Mouse (Mus musculus): ENCODE results near the gene Plekha4. TPM values are rescaled to one million over a fixed set of nuclear protein-coding genes. Genes with fewer than 3 reads are reported as not detected.
"Not testable (repeated sequence)": the region's sequence is repeated elsewhere in the genome, so short reads cannot be mapped to it uniquely, and the experiment has no call there.

Plekha4 gene
- polyA plus RNA-seq, 1 experiment from 2014 or later, result 3.3 TPM

- H3K4me3 ChIP-seq, result peak within 1 kb of the TSS; percentile 82
- no peaks in the 10 kb centered on the region for H3K9me3 ChIP-seq
- H3K9ac ChIP-seq, result peak within 1 kb of the TSS; percentile 81
- WGBS, result under 1% methylated on average over 44 of the region's 44 CpGs
- H3K36me3 ChIP-seq, result peaks cover 11% of the 10 kb centered on the region; the same call in 1 of the 2 replicates
- ATAC-seq (ENCODE audit: borderline replicate concordance, extremely low read depth, low FRiP score, low TSS enrichment), result peak; percentile 90
- no peaks in the 10 kb centered on the region for H3K27me3 ChIP-seq
- H3K4me2 ChIP-seq, result peak within 1 kb of the TSS; percentile 98
- H3K4me1 ChIP-seq, result peaks cover 20% of the 10 kb centered on the region
- peak within 1 kb of the TSS; percentile 91 for H3K27ac ChIP-seq
These were observed 16.0 kb upstream of the Plekha4 start, which contains the start of gene Nucb1 for GRCm38 (mm10) chr7:45509912-45510787. Gene Nucb1 (minus strand): TSS chr7:45510406.

GRCm38 (mm10) chr7:45514411-45514810 is 11.7 kb upstream of the Plekha4 start:
- Histone ChIP-seq H3K4me1 (peaks cover 11% of the 10 kb centered on the region), H3K27me3 (no peaks in the 10 kb centered on the region), H3K9ac (no peak overlapping the region), H3K9me3 (no peaks in the 10 kb centered on the region), H3K4me2 (no peak overlapping the region), H3K36me3 (no peaks in the 10 kb centered on the region), H3K4me3 (no peak overlapping the region), H3K27ac (no peak overlapping the region)
- ATAC-seq (ENCODE audit: borderline replicate concordance, extremely low read depth, low FRiP score, low TSS enrichment), result no peak
- 72% methylated on average over 7 of the region's 7 CpGs for WGBS

- H3K4me3 ChIP-seq, result no peak overlapping the region
- 27% methylated on average over 16 of the region's 16 CpGs for WGBS
- peak; percentile 29; the same call in 1 of the 2 replicates for ATAC-seq (ENCODE audit: borderline replicate concordance, extremely low read depth, low FRiP score, low TSS enrichment)
- no peak overlapping the region for H3K9ac ChIP-seq
- H3K36me3 ChIP-seq, result no peaks in the 10 kb centered on the region
- no peaks in the 10 kb centered on the region for H3K27me3 ChIP-seq
- no peak overlapping the region for H3K27ac ChIP-seq
- H3K4me1 ChIP-seq, result peaks cover 9% of the 10 kb centered on the region; the same call in 1 of the 2 replicates
- peak overlapping the region; percentile 22; the same call in 1 of the 2 replicates for H3K4me2 ChIP-seq
- H3K9me3 ChIP-seq, result no peaks in the 10 kb centered on the region
These were observed 10.7 kb upstream of the Plekha4 start for GRCm38 (mm10) chr7:45515436-45515835.

- not testable (repeated sequence) for H3K36me3 ChIP-seq; H3K9ac ChIP-seq; ATAC-seq (ENCODE audit: borderline replicate concordance, extremely low read depth, low FRiP score, low TSS enrichment); H3K27ac ChIP-seq; H3K4me3 ChIP-seq; H3K9me3 ChIP-seq; H3K4me2 ChIP-seq; H3K27me3 ChIP-seq
- WGBS, result 60% methylated on average over 5 of the region's 5 CpGs
- H3K4me1 ChIP-seq, result peaks cover 14% of the 10 kb centered on the region; the same call in 1 of the 2 replicates
These were observed 9.3 kb upstream of the Plekha4 start for GRCm38 (mm10) chr7:45516846-45517245.

GRCm38 (mm10) chr7:45518618-45519017 is 7.5 kb upstream of the Plekha4 start:
- no peak overlapping the region for H3K4me3 ChIP-seq
- no peaks in the 10 kb centered on the region for H3K27me3 ChIP-seq
- peaks cover 29% of the 10 kb centered on the region for H3K4me1 ChIP-seq
- no peak overlapping the region for H3K9ac ChIP-seq
- WGBS, result 80% methylated on average over 16 of the region's 16 CpGs
- no peak overlapping the region for H3K27ac ChIP-seq
- no peak overlapping the region for H3K4me2 ChIP-seq
- no peaks in the 10 kb centered on the region for H3K9me3 ChIP-seq
- no peak for ATAC-seq (ENCODE audit: borderline replicate concordance, extremely low read depth, low FRiP score, low TSS enrichment)
- H3K36me3 ChIP-seq, result peaks cover 1% of the 10 kb centered on the region; the same call in 1 of the 2 replicates

- Histone ChIP-seq H3K4me2 (no peak overlapping the region), H3K4me3 (no peak overlapping the region), H3K27ac (no peak overlapping the region), H3K9ac (no peak overlapping the region), H3K36me3 (peaks cover 4% of the 10 kb centered on the region; the same call in 1 of the 2 replicates), H3K4me1 (peaks cover 35% of the 10 kb centered on the region), H3K27me3 (no peaks in the 10 kb centered on the region), H3K9me3 (no peaks in the 10 kb centered on the region)
- no peak for ATAC-seq (ENCODE audit: borderline replicate concordance, extremely low read depth, low FRiP score, low TSS enrichment)
- WGBS, result 70% methylated on average over 8 of the region's 8 CpGs
These were observed 6.6 kb upstream of the Plekha4 start for GRCm38 (mm10) chr7:45519345-45520120.

- no peak for ATAC-seq (ENCODE audit: borderline replicate concordance, extremely low read depth, low FRiP score, low TSS enrichment)
- Histone ChIP-seq H3K4me2 (no peak overlapping the region), H3K27ac (no peak overlapping the region), H3K4me1 (peaks cover 35% of the 10 kb centered on the region), H3K4me3 (no peak overlapping the region), H3K9me3 (no peaks in the 10 kb centered on the region), H3K27me3 (no peaks in the 10 kb centered on the region), H3K9ac (no peak overlapping the region), H3K36me3 (peaks cover 4% of the 10 kb centered on the region; the same call in 1 of the 2 replicates)
- WGBS, result 84% methylated on average over 7 of the region's 7 CpGs
These were observed 5.5 kb upstream of the Plekha4 start for GRCm38 (mm10) chr7:45520605-45521004.

GRCm38 (mm10) chr7:45521728-45522184 is 4.4 kb upstream of the Plekha4 start:
- peaks cover 4% of the 10 kb centered on the region; the same call in 1 of the 2 replicates for H3K36me3 ChIP-seq
- H3K4me3 ChIP-seq, result peak overlapping the region; percentile 61
- H3K9ac ChIP-seq, result peak overlapping the region; percentile 63
- peak overlapping the region; percentile 64 for H3K4me2 ChIP-seq
- WGBS, result under 1% methylated on average over 28 of the region's 28 CpGs
- peaks cover 36% of the 10 kb centered on the region for H3K4me1 ChIP-seq
- peak overlapping the region; percentile 93 for H3K27ac ChIP-seq
- peak; percentile 64 for ATAC-seq (ENCODE audit: borderline replicate concordance, extremely low read depth, low FRiP score, low TSS enrichment)
- no peaks in the 10 kb centered on the region for H3K27me3 ChIP-seq
- no peaks in the 10 kb centered on the region for H3K9me3 ChIP-seq

- 51% methylated on average over 16 of the region's 16 CpGs for WGBS
- Histone ChIP-seq H3K27ac (0 out of 2 replicates have a peak overlapping the region, but pooled peaks have one; percentile 93), H3K4me2 (peak overlapping the region; percentile 64), H3K4me1 (peaks cover 39% of the 10 kb centered on the region), H3K4me3 (peak overlapping the region; percentile 61), H3K9me3 (no peaks in the 10 kb centered on the region), H3K36me3 (peaks cover 4% of the 10 kb centered on the region; the same call in 1 of the 2 replicates), H3K27me3 (no peaks in the 10 kb centered on the region), H3K9ac (peak overlapping the region; percentile 63)
- no peak for ATAC-seq (ENCODE audit: borderline replicate concordance, extremely low read depth, low FRiP score, low TSS enrichment)
These were observed 3.9 kb upstream of the Plekha4 start for GRCm38 (mm10) chr7:45522194-45522752.

GRCm38 (mm10) chr7:45522957-45523676 is 3.0 kb upstream of the Plekha4 start:
- peaks cover 4% of the 10 kb centered on the region; the same call in 1 of the 2 replicates for H3K36me3 ChIP-seq
- 72% methylated on average over 18 of the region's 18 CpGs for WGBS
- 0 out of 2 replicates have a peak overlapping the region, but pooled peaks have one; percentile 8 for H3K4me3 ChIP-seq
- peaks cover 39% of the 10 kb centered on the region for H3K4me1 ChIP-seq
- H3K27me3 ChIP-seq, result no peaks in the 10 kb centered on the region
- H3K9me3 ChIP-seq, result no peaks in the 10 kb centered on the region
- H3K27ac ChIP-seq, result no peak overlapping the region
- ATAC-seq (ENCODE audit: borderline replicate concordance, extremely low read depth, low FRiP score, low TSS enrichment), result no peak
- H3K4me2 ChIP-seq, result 0 out of 2 replicates have a peak overlapping the region, but pooled peaks have one; percentile 9
- H3K9ac ChIP-seq, result no peak overlapping the region
